Mouse (Mus musculus): ENCODE results near the gene Neurod6. TPM values are rescaled to one million over a fixed set of nuclear protein-coding genes. Genes with fewer than 3 reads are reported as not detected.

The Neurod6 gene
- polyA plus RNA-seq, 1 experiment, result not detected

GRCm38 (mm10) chr6:55649996-55650395, 31.1 kb downstream of the Neurod6 start:
- H3K79me2 ChIP-seq (ENCODE audit: control insufficient read depth, insufficient read depth), result no peaks in the 10 kb centered on the region
- H3K36me3 ChIP-seq (ENCODE audit: control insufficient read depth, insufficient read depth), result no peaks in the 10 kb centered on the region
- H3K4me3 ChIP-seq (ENCODE audit: insufficient read depth, poor library complexity, severe bottlenecking), result no peak overlapping the region
- TF ChIP-seq CTCF (IDR thresholded peaks at IDR 0.05; ENCODE audit: control insufficient read depth, insufficient read depth, insufficient read length), result no peak
- TF ChIP-seq MYOG (IDR thresholded peaks at IDR 0.05; ENCODE audit: control insufficient read depth, extremely low read depth, insufficient read length), result no peak
- no peak for TF ChIP-seq CEBPB (IDR thresholded peaks at IDR 0.05; ENCODE audit: low read depth)
- no peak for TF ChIP-seq USF1 (IDR thresholded peaks at IDR 0.05; ENCODE audit: low read depth)
- no peak for TF ChIP-seq MAX (IDR thresholded peaks at IDR 0.05)
- no peak for TF ChIP-seq MYOD1 (IDR thresholded peaks at IDR 0.05; ENCODE audit: control insufficient read depth, insufficient read length, low read depth)
- TF ChIP-seq FOSL1 (IDR thresholded peaks at IDR 0.05; ENCODE audit: insufficient read depth, low read length, poor library complexity, severe bottlenecking), result no peak
- no peaks in the 10 kb centered on the region for H3K27me3 ChIP-seq (ENCODE audit: control insufficient read depth, insufficient read depth, insufficient read length)
- H3ac ChIP-seq (ENCODE audit: control insufficient read depth, insufficient read length, low read depth), result no peak overlapping the region
- no peaks in the 10 kb centered on the region for H3K79me3 ChIP-seq (ENCODE audit: low read depth)

- TF ChIP-seq MYOD1 (IDR thresholded peaks at IDR 0.05; ENCODE audit: control insufficient read depth, insufficient read length, low read depth) (no peak), CTCF (IDR thresholded peaks at IDR 0.05; ENCODE audit: control insufficient read depth, insufficient read depth, insufficient read length) (no peak), USF1 (IDR thresholded peaks at IDR 0.05; ENCODE audit: low read depth) (no peak), CEBPB (IDR thresholded peaks at IDR 0.05; ENCODE audit: low read depth) (no peak), FOSL1 (IDR thresholded peaks at IDR 0.05; ENCODE audit: insufficient read depth, low read length, poor library complexity, severe bottlenecking) (no peak), MYOG (IDR thresholded peaks at IDR 0.05; ENCODE audit: control insufficient read depth, extremely low read depth, insufficient read length) (no peak), MAX (IDR thresholded peaks at IDR 0.05) (no peak)
- no peaks in the 10 kb centered on the region for H3K79me3 ChIP-seq (ENCODE audit: low read depth)
- H3K4me3 ChIP-seq (ENCODE audit: insufficient read depth, poor library complexity, severe bottlenecking), result no peak overlapping the region
- H3K27me3 ChIP-seq (ENCODE audit: control insufficient read depth, insufficient read depth, insufficient read length), result no peaks in the 10 kb centered on the region
- H3ac ChIP-seq (ENCODE audit: control insufficient read depth, insufficient read length, low read depth), result no peak overlapping the region
- H3K36me3 ChIP-seq (ENCODE audit: control insufficient read depth, insufficient read depth), result no peaks in the 10 kb centered on the region
- H3K79me2 ChIP-seq (ENCODE audit: control insufficient read depth, insufficient read depth), result no peaks in the 10 kb centered on the region
Observed at GRCm38 (mm10) chr6:55649581-55649980, 31.5 kb downstream of the Neurod6 start.

- H3K79me3 ChIP-seq (ENCODE audit: low read depth), result no peaks in the 10 kb centered on the region
- no peak overlapping the region for H3ac ChIP-seq (ENCODE audit: control insufficient read depth, insufficient read length, low read depth)
- TF ChIP-seq MYOG (IDR thresholded peaks at IDR 0.05; ENCODE audit: control insufficient read depth, extremely low read depth, insufficient read length) (no peak), USF1 (IDR thresholded peaks at IDR 0.05; ENCODE audit: low read depth) (no peak), CTCF (IDR thresholded peaks at IDR 0.05; ENCODE audit: control insufficient read depth, insufficient read depth, insufficient read length) (no peak), MYOD1 (IDR thresholded peaks at IDR 0.05; ENCODE audit: control insufficient read depth, insufficient read length, low read depth) (no peak), MAX (IDR thresholded peaks at IDR 0.05) (no peak), CEBPB (IDR thresholded peaks at IDR 0.05; ENCODE audit: low read depth) (no peak), FOSL1 (IDR thresholded peaks at IDR 0.05; ENCODE audit: insufficient read depth, low read length, poor library complexity, severe bottlenecking) (no peak)
- H3K27me3 ChIP-seq (ENCODE audit: control insufficient read depth, insufficient read depth, insufficient read length), result no peaks in the 10 kb centered on the region
- H3K4me3 ChIP-seq (ENCODE audit: insufficient read depth, poor library complexity, severe bottlenecking), result no peak overlapping the region
- H3K79me2 ChIP-seq (ENCODE audit: control insufficient read depth, insufficient read depth), result no peaks in the 10 kb centered on the region
- no peaks in the 10 kb centered on the region for H3K36me3 ChIP-seq (ENCODE audit: control insufficient read depth, insufficient read depth)
Observed at GRCm38 (mm10) chr6:55648886-55649285, 32.2 kb downstream of the Neurod6 start.

- H3K4me3 ChIP-seq (ENCODE audit: insufficient read depth, poor library complexity, severe bottlenecking), result no peak overlapping the region
- no peaks in the 10 kb centered on the region for H3K79me3 ChIP-seq (ENCODE audit: low read depth)
- no peak for TF ChIP-seq CTCF (IDR thresholded peaks at IDR 0.05; ENCODE audit: control insufficient read depth, insufficient read depth, insufficient read length)
- no peak for TF ChIP-seq CEBPB (IDR thresholded peaks at IDR 0.05; ENCODE audit: low read depth)
- TF ChIP-seq MAX (IDR thresholded peaks at IDR 0.05), result no peak
- H3ac ChIP-seq (ENCODE audit: control insufficient read depth, insufficient read length, low read depth), result no peak overlapping the region
- no peaks in the 10 kb centered on the region for H3K36me3 ChIP-seq (ENCODE audit: control insufficient read depth, insufficient read depth)
- no peaks in the 10 kb centered on the region for H3K27me3 ChIP-seq (ENCODE audit: control insufficient read depth, insufficient read depth, insufficient read length)
- no peaks in the 10 kb centered on the region for H3K79me2 ChIP-seq (ENCODE audit: control insufficient read depth, insufficient read depth)
Observed at GRCm38 (mm10) chr6:55647771-55648280, 33.2 kb downstream of the Neurod6 start.

GRCm38 (mm10) chr6:55646824-55647560, 34.1 kb downstream of the Neurod6 start:
- Histone ChIP-seq H3K79me2 (ENCODE audit: control insufficient read depth, insufficient read depth) (no peaks in the 10 kb centered on the region), H3K79me3 (ENCODE audit: low read depth) (no peaks in the 10 kb centered on the region), H3ac (ENCODE audit: control insufficient read depth, insufficient read length, low read depth) (no peak overlapping the region), H3K4me3 (ENCODE audit: insufficient read depth, poor library complexity, severe bottlenecking) (no peak overlapping the region), H3K27me3 (ENCODE audit: control insufficient read depth, insufficient read depth, insufficient read length) (no peaks in the 10 kb centered on the region), H3K36me3 (ENCODE audit: control insufficient read depth, insufficient read depth) (no peaks in the 10 kb centered on the region)
- TF ChIP-seq USF1 (IDR thresholded peaks at IDR 0.05; ENCODE audit: low read depth), result no peak

GRCm38 (mm10) chr6:55646111-55646823, 34.8 kb downstream of the Neurod6 start:
- Histone ChIP-seq H3K27me3 (ENCODE audit: control insufficient read depth, insufficient read depth, insufficient read length) (no peaks in the 10 kb centered on the region), H3K4me3 (ENCODE audit: insufficient read depth, poor library complexity, severe bottlenecking) (no peak overlapping the region), H3K79me3 (ENCODE audit: low read depth) (no peaks in the 10 kb centered on the region), H3ac (ENCODE audit: control insufficient read depth, insufficient read length, low read depth) (no peak overlapping the region), H3K36me3 (ENCODE audit: control insufficient read depth, insufficient read depth) (no peaks in the 10 kb centered on the region), H3K79me2 (ENCODE audit: control insufficient read depth, insufficient read depth) (no peaks in the 10 kb centered on the region)
- no peak for TF ChIP-seq CEBPB (IDR thresholded peaks at IDR 0.05; ENCODE audit: low read depth)
- no peak for TF ChIP-seq MAX (IDR thresholded peaks at IDR 0.05)
- no peak for TF ChIP-seq FOSL1 (IDR thresholded peaks at IDR 0.05; ENCODE audit: insufficient read depth, low read length, poor library complexity, severe bottlenecking)
- TF ChIP-seq MYOG (IDR thresholded peaks at IDR 0.05; ENCODE audit: control insufficient read depth, extremely low read depth, insufficient read length), result no peak
- TF ChIP-seq MYOD1 (IDR thresholded peaks at IDR 0.05; ENCODE audit: control insufficient read depth, insufficient read length, low read depth), result no peak
- TF ChIP-seq USF1 (IDR thresholded peaks at IDR 0.05; ENCODE audit: low read depth), result no peak
- TF ChIP-seq CTCF (IDR thresholded peaks at IDR 0.05; ENCODE audit: control insufficient read depth, insufficient read depth, insufficient read length), result no peak
